Mouse (Mus musculus): ENCODE data around the gene Large2.

Gene Large2

GRCm38 (mm10) chr2:92328206-92328605, 46.5 kb downstream of the Large2 start:
- DNase-seq (ENCODE audit: extremely low spot score), result no peak

DNA sequence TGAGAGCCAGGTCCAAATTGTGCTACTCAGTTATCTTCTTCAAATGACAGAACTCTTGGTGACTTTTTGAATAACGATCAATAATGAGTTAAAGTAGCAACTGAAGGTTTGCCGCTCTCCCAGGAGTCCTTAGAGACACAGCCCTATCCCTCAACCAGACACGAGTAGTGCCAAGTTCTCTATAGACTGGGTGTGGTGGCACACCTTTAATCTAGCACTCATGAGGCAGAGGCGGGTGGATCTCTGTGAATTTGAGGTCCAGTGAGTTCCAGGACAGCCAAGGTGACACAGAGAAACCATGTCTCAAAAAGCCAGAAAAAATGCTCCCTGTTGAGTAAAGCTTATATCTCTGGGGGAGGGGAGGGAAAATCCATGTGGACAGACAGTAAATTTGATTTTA, 47.1 kb downstream of the Large2 start:
- DNase-seq (ENCODE audit: extremely low spot score), result no peak

DNA sequence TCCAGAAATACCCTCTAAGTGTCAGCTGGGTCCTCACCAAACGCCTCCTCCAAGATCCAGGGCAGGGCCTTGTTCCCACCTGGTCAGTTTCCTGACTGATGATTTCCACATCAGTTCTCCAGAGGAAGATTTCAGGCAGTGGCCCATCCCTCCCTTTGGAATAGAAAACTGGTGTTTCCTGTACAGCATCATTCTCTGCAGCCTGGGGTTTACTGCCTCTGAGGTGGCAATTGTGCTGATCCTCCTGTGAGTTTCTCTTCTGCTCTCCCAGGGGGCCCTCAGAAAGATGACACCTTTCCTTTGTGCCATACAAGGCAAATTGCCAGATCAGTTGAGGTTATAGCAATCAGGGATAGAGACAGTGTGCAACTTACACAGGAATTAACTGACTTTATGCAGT, 48.4 kb downstream of the Large2 start:
- DNase-seq (ENCODE audit: extremely low spot score), result no peak

DNA sequence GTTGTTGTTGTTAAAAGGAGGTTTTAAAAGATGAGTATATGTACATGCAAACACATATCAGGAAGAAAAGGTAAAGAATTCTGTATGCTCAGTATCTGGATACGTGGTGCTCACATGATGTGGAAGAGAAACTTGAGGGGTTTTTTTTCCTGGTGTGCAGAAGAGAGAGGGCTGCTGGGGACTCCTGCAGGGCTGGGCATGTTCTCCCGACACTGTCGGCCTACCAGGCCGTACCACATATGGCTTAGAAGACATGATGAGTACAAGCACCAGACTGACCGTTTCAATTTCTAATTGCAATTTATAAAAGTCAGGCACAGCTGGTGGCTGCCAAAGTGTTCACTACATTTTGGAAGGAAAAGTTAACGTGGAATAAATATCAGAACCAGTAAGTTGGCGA, 49.0 kb downstream of the Large2 start:
- DNase-seq (ENCODE audit: extremely low spot score), result no peak

DNA sequence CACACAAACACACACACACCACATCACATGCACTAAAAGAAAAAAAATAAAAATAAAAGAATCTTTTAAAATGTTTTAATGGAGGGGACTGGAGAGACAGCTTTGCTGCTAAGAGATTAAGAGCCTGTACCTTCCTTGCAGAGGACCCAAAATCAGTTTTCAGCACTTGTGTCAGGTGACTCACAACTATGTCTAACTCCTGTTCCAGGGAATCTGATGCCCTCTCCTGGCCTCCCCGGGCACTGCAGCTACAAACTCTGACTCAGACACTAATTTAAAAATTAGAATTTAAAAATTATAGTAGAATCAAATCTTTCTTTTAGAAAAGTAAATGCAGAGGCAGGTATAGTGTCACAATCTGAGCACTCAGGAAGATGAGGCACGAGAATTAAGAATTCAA, 52.0 kb downstream of the Large2 start:
- DNase-seq (ENCODE audit: extremely low spot score), result no peak

GRCm38 (mm10) chr2:92317228-92317627, 57.4 kb downstream of the Large2 start:
- DNase-seq (ENCODE audit: extremely low spot score), result no peak

DNA sequence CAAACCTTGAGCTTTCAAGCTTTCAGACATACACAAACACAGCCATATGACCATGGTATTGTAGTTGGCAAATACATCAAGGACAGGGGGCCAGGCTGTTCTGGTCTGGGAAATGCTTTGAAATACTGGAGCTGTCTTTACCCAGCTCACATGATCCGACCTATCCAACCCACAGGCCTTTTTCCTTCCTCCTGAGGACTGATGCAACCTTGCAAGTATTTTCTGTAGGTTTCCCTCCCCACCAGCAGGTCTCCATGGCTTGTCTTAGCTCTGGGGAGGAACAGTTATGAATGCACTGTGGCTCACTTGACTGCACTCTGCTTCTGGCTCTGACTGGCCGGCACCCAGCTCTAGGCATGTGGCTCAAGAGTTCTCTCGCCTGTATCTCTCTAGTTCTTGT, 58.0 kb downstream of the Large2 start:
- no peak for DNase-seq (ENCODE audit: extremely low spot score)

Data from embryo, embryonic 9.5 days (tissue).